Mouse (Mus musculus) megakaryocyte-erythroid progenitor cell, adult 5-6 weeks (primary cell): ENCODE results near the gene Fam216a. TPM values are rescaled to one million over a fixed set of nuclear protein-coding genes. Genes with fewer than 3 reads are reported as not detected.

Experiments used
- ATAC-seq: replicated peaks from 2 replicates; pipeline ENCODE4 v1.8.0; 2016; ENCODE audit warnings: mild to moderate bottlenecking, inconsistent platforms; ENCODE audit not compliant: severe bottlenecking, poor library complexity, low FRiP score, low TSS enrichment
- total RNA-seq, 2 experiments: library from RNA; stranded (forward) in 1 of 2; stranded (reverse) in 1 of 2; fragments of 200-1000, 215-1000 nt in 1 of 2; fragments of >200 nt in 1 of 2; fragmentation: Nextera tagmentation in 1 of 2; gene quantifications; 2 replicates each; pipeline ENCODE4 v1.2.3; 2014 to 2017

Fam216a gene
- total RNA-seq, 2 experiments from 2014 or later, result 33.8 to 67.8 TPM

- ATAC-seq, result peak; percentile 89
Observed at GRCm38 (mm10) chr5:122391786-122392180, 19.6 kb upstream of the Fam216a start, which contains the start of gene Arpc3. Gene Arpc3 (plus strand): TSS chr5:122391878.

- no peak for ATAC-seq
Observed at GRCm38 (mm10) chr5:122391178-122391785, 19.1 kb upstream of the Fam216a start.

DNA sequence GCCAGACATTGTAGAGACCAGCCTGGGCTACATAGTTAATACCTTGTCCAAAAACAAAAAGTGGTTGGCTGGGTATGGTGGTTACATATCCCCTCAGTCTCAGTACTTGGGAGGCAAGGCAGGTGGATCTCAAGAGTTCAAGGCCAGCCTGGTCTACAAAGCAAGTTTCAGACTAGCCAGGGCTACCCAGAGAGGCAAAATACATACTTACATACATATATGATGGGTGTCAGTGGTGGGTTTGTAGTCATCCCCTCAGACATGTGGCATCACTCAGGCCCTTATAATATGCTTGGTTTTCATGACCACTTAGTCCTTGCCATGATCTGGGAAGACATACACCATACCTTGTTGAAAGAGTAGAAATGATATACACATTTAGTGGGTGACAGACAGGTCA, 18.5 kb upstream of the Fam216a start:
- no peak for ATAC-seq

DNA sequence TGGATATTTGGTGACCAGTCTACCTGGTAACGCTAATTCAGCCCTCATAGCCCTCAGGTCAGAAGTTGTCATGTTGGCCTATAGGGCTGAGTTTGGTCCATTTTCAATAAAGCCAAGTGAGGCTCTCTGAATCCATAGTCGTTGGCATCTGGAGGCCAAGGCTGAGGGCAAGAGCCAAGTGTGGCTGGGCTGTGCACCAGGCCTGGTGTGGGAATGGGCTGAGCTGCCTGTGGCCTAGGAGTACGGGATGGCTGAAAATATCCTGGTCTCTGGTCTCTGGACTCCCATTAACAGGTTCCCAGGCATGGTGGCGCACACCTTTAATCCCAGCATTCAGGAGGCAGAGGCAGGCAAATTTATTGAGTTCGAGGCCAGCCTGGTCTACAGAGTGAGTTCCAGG, 17.8 kb upstream of the Fam216a start:
- no peak for ATAC-seq

- ATAC-seq, result peak; percentile 95
Observed at GRCm38 (mm10) chr5:122379374-122380155, 7.4 kb upstream of the Fam216a start.

- ATAC-seq, result no peak
Observed at GRCm38 (mm10) chr5:122378171-122378570, 6.0 kb upstream of the Fam216a start.

DNA sequence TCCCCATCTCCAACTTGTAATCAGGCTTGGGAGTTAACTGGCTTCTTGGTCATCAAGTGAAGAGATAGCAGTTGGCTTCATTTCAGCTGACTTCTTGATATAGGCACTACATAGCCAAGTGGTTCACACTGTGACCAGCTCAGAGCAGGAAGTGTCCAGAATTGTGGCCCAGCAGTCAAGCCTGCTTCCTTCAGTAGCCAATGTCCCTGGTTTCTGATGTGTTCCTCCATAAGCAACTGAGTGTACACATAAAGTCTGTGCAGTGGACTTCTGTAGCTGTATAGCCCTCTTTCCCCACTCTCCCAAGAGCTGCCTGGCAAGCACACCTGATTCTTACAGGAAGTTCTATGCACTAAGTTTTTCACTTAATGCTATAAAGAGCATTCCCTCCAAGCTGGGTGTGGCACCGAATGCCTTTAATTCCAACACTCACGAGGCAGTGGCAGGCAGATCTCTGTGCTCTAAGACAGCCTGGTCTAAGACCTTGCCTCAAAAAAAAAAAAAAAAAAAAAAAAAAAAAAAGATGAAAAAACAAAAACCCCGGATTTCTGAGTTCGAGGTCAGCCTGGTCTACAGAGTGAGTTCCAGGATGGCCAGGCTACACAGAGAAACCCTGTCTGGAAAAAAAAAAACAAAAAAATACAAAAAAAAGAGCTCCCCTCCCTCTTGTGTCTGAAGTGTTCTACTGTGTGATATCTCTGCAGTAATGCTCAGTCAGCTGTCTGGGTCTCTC, 5.1 kb upstream of the Fam216a start:
- ATAC-seq, result no peak

DNA sequence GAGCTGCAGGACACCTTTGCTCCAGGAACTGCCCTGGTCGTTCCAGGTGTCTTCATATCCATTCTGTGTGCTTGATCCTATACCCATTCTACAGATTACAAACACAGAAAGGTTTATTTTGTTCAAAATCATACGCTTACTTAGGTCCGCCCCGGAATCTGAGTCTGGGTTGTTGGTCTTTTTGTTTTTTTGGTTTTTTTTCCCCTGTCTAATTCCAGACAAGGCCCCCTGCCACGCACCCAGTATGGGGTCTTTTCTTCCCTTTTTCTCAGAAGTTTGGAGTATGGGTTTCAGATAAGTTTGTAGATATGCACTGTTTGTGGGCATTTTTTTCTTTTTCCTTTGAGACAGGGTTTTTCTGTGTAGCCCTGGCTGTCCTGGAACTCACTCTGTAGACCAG, 714 bp upstream of the Fam216a start:
- no peak for ATAC-seq

DNA sequence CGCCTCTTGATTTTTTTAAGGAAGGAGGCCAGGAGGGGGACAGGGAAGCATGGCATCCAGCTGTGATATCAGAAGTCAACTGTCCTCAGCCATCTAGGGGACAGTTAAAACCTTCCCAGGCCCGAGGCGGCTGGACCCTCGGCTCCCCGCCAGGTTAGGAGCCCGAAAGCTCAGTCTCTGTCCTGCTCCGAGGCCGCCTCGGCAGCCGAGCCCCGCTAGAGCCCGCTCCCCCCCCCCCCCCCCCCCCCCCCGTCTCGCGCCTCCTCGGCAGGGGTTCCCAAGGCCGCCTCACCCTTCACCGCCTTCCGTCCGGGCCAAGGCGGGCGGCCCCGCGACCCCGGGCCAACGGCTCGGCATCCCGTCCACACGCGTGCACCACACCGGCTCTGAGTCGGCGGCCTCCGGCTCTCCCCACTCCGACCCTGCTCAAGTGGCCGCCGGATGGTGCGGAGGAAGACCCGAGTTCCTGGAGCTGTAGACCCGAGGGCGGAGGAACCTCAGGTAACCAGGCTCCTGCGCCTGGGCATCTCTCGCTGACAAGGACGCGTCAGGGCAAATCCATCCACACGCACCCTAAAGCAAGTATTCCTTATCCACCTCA, 473 bp downstream of the Fam216a start, which contains the start of gene Gpn3:
Gene Gpn3, plus strand, starts transcription at position 286 of the 601 bp plus-strand sequence.
- ATAC-seq, result peak; percentile 64

DNA sequence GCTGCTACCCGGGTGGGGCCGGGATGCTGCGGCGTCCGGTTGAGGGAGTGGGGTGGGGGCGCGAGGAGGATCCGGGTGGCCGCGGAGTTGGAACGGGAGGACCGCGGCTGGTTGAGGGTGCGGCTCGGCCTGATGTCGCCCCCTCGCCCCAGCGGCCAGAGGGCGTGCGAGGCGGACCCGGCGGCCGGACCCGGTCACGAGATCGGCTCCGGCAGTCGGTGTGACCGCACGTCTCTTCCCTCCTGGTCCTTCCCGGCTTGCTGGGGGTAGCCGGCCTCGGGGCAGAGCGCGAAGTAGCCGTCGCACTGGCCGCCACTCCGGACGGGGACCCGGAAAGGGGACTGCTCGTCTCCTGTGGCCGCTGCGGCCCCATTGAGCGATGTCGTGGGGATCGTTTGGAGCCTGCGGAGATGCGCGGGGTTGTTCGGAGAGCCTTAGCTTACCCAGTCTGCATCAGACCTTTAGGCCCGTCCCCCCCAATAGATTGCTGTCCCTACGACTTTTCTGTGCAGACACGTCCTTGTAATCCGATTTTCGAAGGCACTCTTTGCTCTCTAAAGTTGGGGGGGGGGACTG, 17.6 kb downstream of the Fam216a start:
- peak; percentile 28 for ATAC-seq

DNA sequence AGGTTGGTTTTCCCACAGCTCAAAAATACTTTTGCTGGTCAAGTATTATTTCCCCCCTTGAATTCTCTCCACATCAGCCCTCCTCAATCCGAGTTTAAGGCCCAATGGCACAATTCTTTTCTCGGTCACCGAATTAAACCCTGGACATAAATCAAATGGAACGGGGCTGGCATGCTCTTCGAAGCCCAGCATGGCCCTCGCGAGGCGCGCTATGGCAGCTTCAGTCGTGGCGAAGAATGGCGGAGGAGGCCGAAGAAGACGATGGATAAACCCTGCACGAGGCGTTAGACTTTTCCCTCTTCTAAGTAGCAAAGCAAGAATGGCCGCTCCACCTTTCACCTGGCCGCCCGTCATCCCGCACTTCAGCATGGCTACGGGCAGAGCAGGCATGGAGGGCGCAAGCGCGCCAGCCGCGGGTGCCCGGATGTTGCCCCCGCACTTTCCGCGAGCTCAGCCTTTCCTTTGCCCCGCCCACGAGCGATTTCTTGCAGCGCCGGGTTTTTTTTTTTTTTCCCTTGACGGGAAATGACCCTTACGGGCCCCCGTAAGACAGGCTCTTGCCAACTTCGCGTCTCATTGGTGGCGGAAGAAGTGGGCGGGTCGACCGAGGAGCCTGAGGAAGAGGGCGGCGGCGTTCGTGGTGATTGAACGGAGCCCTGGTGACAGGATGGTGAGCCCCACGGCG, 18.2 kb downstream of the Fam216a start, which contains the start of the genes Rad9b and Vps29:
Gene Rad9b, minus strand, starts transcription at position 427 of the 685 bp plus-strand sequence.
Gene Vps29, plus strand, starts transcription at position 563 of the 685 bp plus-strand sequence.
- peak; percentile 98 for ATAC-seq

DNA sequence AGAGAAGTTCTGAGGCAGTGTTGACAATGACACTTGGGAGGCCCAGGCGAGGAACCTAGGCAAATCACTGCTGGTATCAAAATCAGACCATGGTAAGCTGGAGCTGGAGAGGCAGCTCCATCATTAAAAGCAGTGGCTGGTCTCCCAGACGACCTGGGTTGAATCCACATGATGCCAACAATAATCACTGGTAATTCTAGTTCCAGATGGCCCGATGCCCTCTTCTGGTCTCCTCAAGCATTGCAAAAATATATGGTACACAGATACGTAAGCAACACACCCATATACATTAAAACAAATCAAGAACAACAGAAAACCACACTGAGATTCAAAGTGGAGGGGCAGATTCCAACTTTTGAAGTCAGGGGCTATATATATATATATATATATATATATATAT, 26.4 kb downstream of the Fam216a start:
- ATAC-seq, result no peak

GRCm38 (mm10) chr5:122344260-122344659, 27.9 kb downstream of the Fam216a start:
- 0 out of 2 replicates have a peak, but pooled peaks have one; percentile 83 for ATAC-seq

DNA sequence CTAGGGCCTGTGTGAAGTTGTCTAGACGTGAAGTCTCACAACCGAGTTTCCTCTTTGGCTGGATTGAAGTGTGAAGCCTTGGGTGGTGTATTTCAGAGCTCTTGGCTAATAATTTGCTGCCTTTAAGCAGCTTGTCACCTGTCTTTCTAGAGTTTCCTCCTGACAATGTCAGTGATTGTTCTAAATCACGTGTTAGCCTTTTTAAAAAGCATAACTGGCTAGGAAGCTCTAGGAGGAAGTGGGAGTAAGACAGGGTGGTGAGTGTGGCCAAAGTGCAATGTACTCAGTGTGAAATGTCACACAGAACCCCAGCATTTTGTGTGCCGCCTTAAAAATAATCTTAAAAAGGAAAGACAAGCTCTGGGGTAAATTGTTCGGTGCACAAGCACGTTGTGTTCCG, 28.4 kb downstream of the Fam216a start:
- no peak for ATAC-seq

GRCm38 (mm10) chr5:122342874-122343273, 29.3 kb downstream of the Fam216a start:
- no peak for ATAC-seq

- no peak for ATAC-seq
Observed at GRCm38 (mm10) chr5:122336554-122337294, 35.4 kb downstream of the Fam216a start.

- ATAC-seq, result peak; percentile 70
Observed at GRCm38 (mm10) chr5:122334682-122335081, 37.5 kb downstream of the Fam216a start.

GRCm38 (mm10) chr5:122330269-122330668, 41.9 kb downstream of the Fam216a start:
- no peak for ATAC-seq
